Mouse (Mus musculus): ENCODE measurements at regions not wholly inside any gene's neighbourhood (a gene's known extent, or its start where the extent isn't known, plus 50 kb on each side); places are given as distances from the start of the nearest gene placed in this dataset.

GRCm38 (mm10) chr8:103331415-103331814 is 546.0 kb upstream of the Cdh11 start:
- no peak for TF ChIP-seq CTCF (IDR thresholded peaks at IDR 0.05; ENCODE audit: borderline replicate concordance, insufficient read depth, low read depth, low read length)
- TF ChIP-seq POLR2A (IDR thresholded peaks at IDR 0.05; ENCODE audit: borderline replicate concordance, insufficient read depth, low read length): no peak
